Mouse (Mus musculus): Measurements from ENCODE around the gene Slc10a3.
"Not testable (repeated sequence)": the region's sequence is repeated elsewhere in the genome, so short reads cannot be mapped to it uniquely, and the experiment has no call there.

Slc10a3 gene

GRCm38 (mm10) chrX:74372888-74373549 lies at the start of gene Slc10a3, which contains the start of gene Ubl4a:
TSS of gene Slc10a3 (minus strand) at chrX:74373349.
TSS of gene Ubl4a (minus strand) at chrX:74373218.
- no peak for DNase-seq (ENCODE audit: low spot score)

- peak; percentile 23 for DNase-seq (ENCODE audit: low spot score)
These were observed 40.2 kb upstream of the Slc10a3 start for GRCm38 (mm10) chrX:74413377-74413776.

GRCm38 (mm10) chrX:74408340-74408739 lies 35.2 kb upstream of the Slc10a3 start:
- DNase-seq (ENCODE audit: low spot score): no peak

GRCm38 (mm10) chrX:74400136-74400535 lies 27.0 kb upstream of the Slc10a3 start:
- DNase-seq (ENCODE audit: low spot score): no peak

GRCm38 (mm10) chrX:74392535-74393443 lies 19.6 kb upstream of the Slc10a3 start, which contains the start of the genes Fam3a and Ikbkg:
TSS of gene Fam3a (minus strand) at chrX:74393272.
TSS of gene Ikbkg (plus strand) at chrX:74393290.
- peak; percentile 45 for DNase-seq (ENCODE audit: low spot score)

- no peak for DNase-seq (ENCODE audit: low spot score)
These were observed 15.0 kb upstream of the Slc10a3 start for GRCm38 (mm10) chrX:74388153-74388552.

- DNase-seq (ENCODE audit: low spot score): no peak
These were observed 11.3 kb upstream of the Slc10a3 start for GRCm38 (mm10) chrX:74384451-74384850.

GRCm38 (mm10) chrX:74368209-74368909 lies 4.8 kb downstream of the Slc10a3 start:
- no peak for DNase-seq (ENCODE audit: low spot score)

- no peak for DNase-seq (ENCODE audit: low spot score)
These were observed 5.6 kb downstream of the Slc10a3 start for GRCm38 (mm10) chrX:74367512-74367911.

GRCm38 (mm10) chrX:74359171-74359570 lies 14.0 kb downstream of the Slc10a3 start:
- no peak for DNase-seq (ENCODE audit: low spot score)

GRCm38 (mm10) chrX:74357069-74357468 lies 16.1 kb downstream of the Slc10a3 start:
- DNase-seq (ENCODE audit: low spot score): not testable (repeated sequence)

GRCm38 (mm10) chrX:74353467-74353770 lies 19.7 kb downstream of the Slc10a3 start, which contains the start of gene Lage3:
TSS of gene Lage3 (minus strand) at chrX:74353618.
- peak; percentile 50 for DNase-seq (ENCODE audit: low spot score)

- DNase-seq (ENCODE audit: low spot score): no peak
These were observed 20.3 kb downstream of the Slc10a3 start for GRCm38 (mm10) chrX:74352645-74353466.

GRCm38 (mm10) chrX:74330166-74330930 lies 42.8 kb downstream of the Slc10a3 start:
- no peak for DNase-seq (ENCODE audit: low spot score)

- no peak for DNase-seq (ENCODE audit: low spot score)
These were observed 43.9 kb downstream of the Slc10a3 start for GRCm38 (mm10) chrX:74329215-74329671.

- peak; percentile 52 for DNase-seq (ENCODE audit: low spot score)
These were observed 44.4 kb downstream of the Slc10a3 start, which contains the start of gene Plxna3 for GRCm38 (mm10) chrX:74328725-74329161. TSS of gene Plxna3 (plus strand) at chrX:74329066.
